8 mouse cellular contexts compared by ENCODE assay signal in the genomic region with DNA sequence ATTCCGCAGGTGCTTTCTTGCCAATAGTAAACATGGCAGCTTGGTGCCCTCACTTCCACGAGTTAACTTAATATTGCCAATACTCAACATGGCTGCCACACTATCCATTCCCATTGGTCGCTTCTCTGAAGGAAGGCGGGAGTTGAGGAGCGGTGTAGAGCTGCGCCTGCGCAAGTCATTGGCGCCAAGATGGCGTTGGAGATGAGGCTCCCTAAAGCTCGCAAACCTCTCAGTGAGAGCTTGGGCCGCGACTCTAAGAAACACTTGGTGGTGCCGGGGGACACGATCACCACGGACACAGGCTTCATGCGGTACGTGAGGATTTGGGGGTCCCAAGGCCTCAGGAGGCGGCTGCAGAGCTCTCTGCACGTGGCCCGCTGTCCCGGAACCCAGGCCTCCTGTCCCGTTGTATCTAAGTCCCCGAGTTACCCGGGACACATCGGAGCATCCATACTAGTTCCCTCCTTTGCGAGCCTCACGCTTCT. TPM values are rescaled to one million over a fixed set of nuclear protein-coding genes. Genes with fewer than 3 reads are reported as not detected.
DNase-seq lines count a peak whose midpoint lies in the region; ATAC-seq and TF ChIP-seq lines count a peak whose summit lies in the region.

TSS of gene Exosc2 (plus strand) at position 165 of the 485 bp plus-strand sequence.

- H3K4me1 ChIP-seq in E14TG2a.4 (replicated peaks; ENCODE audit: low read depth, low read length), result peaks cover 35% of the 10 kb centered on the region
- peaks cover 27% of the 10 kb centered on the region for H3K4me1 ChIP-seq in forebrain, embryonic 12.5 days
- H3K4me1 ChIP-seq in heart, postnatal 0 days (ENCODE audit: control insufficient read depth, insufficient read depth), result peaks cover 4% of the 10 kb centered on the region; the same call in 1 of the 2 replicates
- H3K4me1 ChIP-seq in liver, embryonic 16.5 days (ENCODE audit: control insufficient read depth, low read depth, low read length), result peaks cover 10% of the 10 kb centered on the region
- peaks cover 26% of the 10 kb centered on the region for H3K4me1 ChIP-seq in neural tube, embryonic 13.5 days (replicated peaks)
- peaks cover 9% of the 10 kb centered on the region for H3K4me1 ChIP-seq in testis, adult 2 months (ENCODE audit: control insufficient read depth, insufficient read depth, low read length)

- no peaks in the 10 kb centered on the region for H3K9me3 ChIP-seq in E14TG2a.4 (ENCODE audit: low read length)
- H3K9me3 ChIP-seq in forebrain, embryonic 12.5 days, result no peaks in the 10 kb centered on the region
- no peaks in the 10 kb centered on the region for H3K9me3 ChIP-seq in heart, postnatal 0 days (replicated peaks; ENCODE audit: control insufficient read depth, low read length)
- no peaks in the 10 kb centered on the region for H3K9me3 ChIP-seq in liver, embryonic 16.5 days (replicated peaks; ENCODE audit: control insufficient read depth, low read length)
- no peaks in the 10 kb centered on the region for H3K9me3 ChIP-seq in neural tube, embryonic 13.5 days

- peak; percentile 98 for TF ChIP-seq POLR2A in testis, adult 2 months (IDR thresholded peaks at IDR 0.05; ENCODE audit: control insufficient read depth, low read depth, low read length)

- H3K4me3 ChIP-seq in E14TG2a.4 (replicated peaks; ENCODE audit: low read length), result peak within 1 kb of the TSS; percentile 98
- peak within 1 kb of the TSS; percentile 70 for H3K4me3 ChIP-seq in forebrain, embryonic 12.5 days (replicated peaks)
- peak within 1 kb of the TSS; percentile 72 for H3K4me3 ChIP-seq in heart, postnatal 0 days (ENCODE audit: low read depth, low read length)
- H3K4me3 ChIP-seq in liver, embryonic 16.5 days (ENCODE audit: low read depth, low read length), result peak within 1 kb of the TSS; percentile 83
- H3K4me3 ChIP-seq in neural tube, embryonic 13.5 days, result peak within 1 kb of the TSS; percentile 70
- H3K4me3 ChIP-seq in testis, adult 2 months (ENCODE audit: control insufficient read depth, low read depth, low read length), result peak within 1 kb of the TSS; percentile 99

- ATAC-seq in forebrain, embryonic 12.5 days (ENCODE audit: low FRiP score), result peak; percentile 98
- peak; percentile 99 for ATAC-seq in heart, postnatal 0 days (ENCODE audit: insufficient read depth, low read depth)
- ATAC-seq in liver, embryonic 16.5 days (ENCODE audit: low read depth), result peak; percentile 99
- ATAC-seq in neural tube, embryonic 13.5 days (ENCODE audit: low read depth), result peak; percentile 98

- peak; percentile 97 for DNase-seq in c-Kit-positive CD71-positive TER-119-positive erythroid progenitor cells, embryonic 14.5 days (ENCODE audit: low spot score)
- peak; percentile 97 for DNase-seq in heart, postnatal 0 days (ENCODE audit: low spot score)
- DNase-seq in kidney, postnatal 4 days, result peak; percentile 90 to 95

- no peak within 1 kb of the TSS for H3K27ac ChIP-seq in forebrain, embryonic 12.5 days
- H3K27ac ChIP-seq in heart, postnatal 0 days (ENCODE audit: low read depth), result peak within 1 kb of the TSS; percentile 62
- peak within 1 kb of the TSS; percentile 56 for H3K27ac ChIP-seq in liver, embryonic 16.5 days (ENCODE audit: low read length)
- H3K27ac ChIP-seq in neural tube, embryonic 13.5 days (replicated peaks), result no peak within 1 kb of the TSS; the same call in 1 of the 2 replicates
- H3K27ac ChIP-seq in testis, adult 2 months (ENCODE audit: control insufficient read depth, insufficient read depth, low read depth, low read length), result peak within 1 kb of the TSS; percentile 89

- H3K9ac ChIP-seq in forebrain, embryonic 12.5 days, result peak within 1 kb of the TSS; percentile 80
- peak within 1 kb of the TSS; percentile 69 for H3K9ac ChIP-seq in heart, postnatal 0 days (replicated peaks; ENCODE audit: low read depth, low read length)
- peak within 1 kb of the TSS; percentile 77 for H3K9ac ChIP-seq in liver, embryonic 16.5 days (ENCODE audit: low read depth, low read length)
- peak within 1 kb of the TSS; percentile 80 for H3K9ac ChIP-seq in neural tube, embryonic 13.5 days

- TF ChIP-seq EP300 in heart, postnatal 0 days (IDR thresholded peaks at IDR 0.05; ENCODE audit: low read depth), result no peak

- peaks cover 37% of the 10 kb centered on the region for H3K36me3 ChIP-seq in E14TG2a.4 (ENCODE audit: insufficient read depth, low read length)
- peaks cover 32% of the 10 kb centered on the region for H3K36me3 ChIP-seq in forebrain, embryonic 12.5 days (replicated peaks)
- peaks cover 14% of the 10 kb centered on the region for H3K36me3 ChIP-seq in heart, postnatal 0 days (replicated peaks; ENCODE audit: control insufficient read depth, insufficient read depth, low read length)
- H3K36me3 ChIP-seq in liver, embryonic 16.5 days (ENCODE audit: control insufficient read depth, insufficient read depth), result peaks cover 12% of the 10 kb centered on the region
- H3K36me3 ChIP-seq in neural tube, embryonic 13.5 days, result peaks cover 31% of the 10 kb centered on the region
- no peaks in the 10 kb centered on the region for H3K36me3 ChIP-seq in testis, adult 2 months (ENCODE audit: control insufficient read depth, insufficient read depth, low read length)

- TF ChIP-seq CTCF in E14TG2a.4 (conservative IDR thresholded peaks at IDR 0.05; ENCODE audit: low read length), result no peak
- TF ChIP-seq CTCF in heart, postnatal 0 days (IDR thresholded peaks at IDR 0.05; ENCODE audit: low read depth), result no peak
- TF ChIP-seq CTCF in testis, adult 2 months (IDR thresholded peaks at IDR 0.05; ENCODE audit: control insufficient read depth, insufficient read depth, insufficient replicate concordance, low read depth, low read length), result no peak

- under 1% methylated on average over 27 of the region's 27 CpGs for WGBS in forebrain, embryonic 12.5 days
- WGBS in heart, postnatal 0 days, result under 1% methylated on average over 27 of the region's 27 CpGs
- under 1% methylated on average over 27 of the region's 27 CpGs for WGBS in liver, embryonic 16.5 days (ENCODE audit: insufficient replicate concordance)
- 1% methylated on average over 27 of the region's 27 CpGs for WGBS in neural tube, embryonic 13.5 days

- peak within 1 kb of the TSS; percentile 79 for H3K4me2 ChIP-seq in forebrain, embryonic 12.5 days
- peak within 1 kb of the TSS; percentile 90 for H3K4me2 ChIP-seq in heart, postnatal 0 days (ENCODE audit: low read depth, low read length)
- H3K4me2 ChIP-seq in liver, embryonic 16.5 days (ENCODE audit: low read depth, low read length), result peak within 1 kb of the TSS; percentile 88
- H3K4me2 ChIP-seq in neural tube, embryonic 13.5 days, result peak within 1 kb of the TSS; percentile 83

- H3K27me3 ChIP-seq in E14TG2a.4 (ENCODE audit: insufficient read depth, low read length), result no peaks in the 10 kb centered on the region
- peaks cover 3% of the 10 kb centered on the region; the same call in 1 of the 2 replicates for H3K27me3 ChIP-seq in forebrain, embryonic 12.5 days
- no peaks in the 10 kb centered on the region for H3K27me3 ChIP-seq in heart, postnatal 0 days (ENCODE audit: control insufficient read depth, insufficient read depth, low read length)
- H3K27me3 ChIP-seq in liver, embryonic 16.5 days (ENCODE audit: control insufficient read depth, insufficient read depth, low read depth, low read length), result no peaks in the 10 kb centered on the region
- peaks cover 28% of the 10 kb centered on the region for H3K27me3 ChIP-seq in neural tube, embryonic 13.5 days
- H3K27me3 ChIP-seq in testis, adult 2 months (ENCODE audit: control insufficient read depth, insufficient read depth, low read length), result no peaks in the 10 kb centered on the region

RNA-seq across cellular contexts. Expression of gene Exosc2, which starts in this region (rescaled TPM):
- 57.8 and 60.7 TPM in 2 replicates for polyA plus RNA-seq in forebrain, embryonic 12.5 days (2016; fragmentation: Nextera tagmentation; extraction: Ambion mirVana)
- total RNA-seq in heart, postnatal 0 days (2014; rRNA removed; ENCODE audit: low replicate concordance), result 22.0 and 39.8 TPM in 2 replicates
- 17.9 and 19.9 TPM in 2 replicates for polyA plus RNA-seq in heart, postnatal 0 days (2015; fragmentation: Nextera tagmentation; extraction: Ambion mirVana)
- polyA plus RNA-seq in liver, embryonic 16.5 days (2015; fragmentation: Nextera tagmentation; extraction: Ambion mirVana), result 24.9 and 25.6 TPM in 2 replicates
- 41.9 and 42.6 TPM in 2 replicates for polyA plus RNA-seq in neural tube, embryonic 13.5 days (2015; fragmentation: Nextera tagmentation; extraction: Ambion mirVana)
- 9.1 and 9.8 TPM in 2 replicates for polyA plus RNA-seq in testis, adult 2 months (2012; rRNA removed)

Comparison
In these comparisons a context has a peak if more than half of its experiments do, and no peak if none do; other contexts are left out.
1. H3K27ac ChIP-seq: peak in heart, postnatal 0 days (single experiment), liver, embryonic 16.5 days (single experiment) and testis, adult 2 months (single experiment); none in forebrain, embryonic 12.5 days (single experiment) and neural tube, embryonic 13.5 days (single experiment).
2. Peak in every context shown above with its lines, with median percentiles within 50 percentile points of each other: H3K4me3 ChIP-seq, DNase-seq, ATAC-seq, H3K4me2 ChIP-seq and H3K9ac ChIP-seq.